Mouse (Mus musculus): ENCODE measurements around the gene Foxn3. TPM values are rescaled to one million over a fixed set of nuclear protein-coding genes. Genes with fewer than 3 reads are reported as not detected.
A peak's percentile ranks its signal among the peaks of the same experiment; 100 is the strongest.

Gene Foxn3
- polyA plus RNA-seq, 1 experiment from 2014 or later, result 75.5 TPM

GRCm38 (mm10) chr12:99570197-99570956, 7.0 kb upstream of the Foxn3 start:
- H3K4me2 ChIP-seq, result peak overlapping the region; percentile 1; the same call in 1 of the 2 replicates
- 64% methylated on average over 25 of the region's 25 CpGs for WGBS (ENCODE audit: insufficient replicate concordance)
- no peak for ATAC-seq (replicated peaks; ENCODE audit: insufficient number of reproducible peaks, low FRiP score, low TSS enrichment)

DNA sequence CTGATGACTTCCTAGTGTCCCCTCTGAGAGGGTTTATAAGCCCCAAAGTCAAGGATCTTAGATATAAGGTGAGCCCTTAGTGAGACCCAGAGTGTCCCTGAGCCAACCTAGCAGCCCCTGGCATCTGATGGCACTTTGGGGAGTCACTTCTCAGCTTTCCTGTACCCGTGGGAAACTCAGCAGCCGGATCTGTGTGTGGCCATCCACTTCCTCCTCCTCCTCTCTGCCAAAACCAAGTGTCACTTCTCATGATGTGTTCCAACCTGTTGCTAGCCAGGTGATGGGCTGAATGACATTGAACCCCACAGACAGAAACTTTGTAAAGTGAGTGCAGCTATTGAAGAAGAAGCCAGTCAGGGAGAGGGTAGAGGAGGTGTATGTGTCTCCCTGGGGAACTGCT, 2.2 kb upstream of the Foxn3 start:
- no peak for ATAC-seq (replicated peaks; ENCODE audit: insufficient number of reproducible peaks, low FRiP score, low TSS enrichment)
- H3K27me3 ChIP-seq (ENCODE audit: control insufficient read depth, insufficient read depth, low read length), result no peaks in the 10 kb centered on the region
- no peak overlapping the region for H3K9ac ChIP-seq (ENCODE audit: low read depth, low read length)
- no peak overlapping the region for H3K4me2 ChIP-seq
- peaks cover 18% of the 10 kb centered on the region for H3K4me1 ChIP-seq (ENCODE audit: control insufficient read depth, insufficient read depth, low read length)
- H3K27ac ChIP-seq (ENCODE audit: low read depth, low read length), result no peak overlapping the region
- 77% methylated on average over 2 of the region's 2 CpGs for WGBS (ENCODE audit: insufficient replicate concordance)
- H3K9me3 ChIP-seq (replicated peaks; ENCODE audit: control insufficient read depth, low read length), result no peaks in the 10 kb centered on the region
- no peak overlapping the region for H3K4me3 ChIP-seq (ENCODE audit: low read depth, low read length)
- no peaks in the 10 kb centered on the region for H3K36me3 ChIP-seq (ENCODE audit: control insufficient read depth, insufficient read depth, low read length)

More at GRCm38 (mm10) chr12:99570197-99570956, 7.0 kb upstream of the Foxn3 start:
- no peak overlapping the region for H3K27ac ChIP-seq (ENCODE audit: low read depth, low read length)
- no peaks in the 10 kb centered on the region for H3K27me3 ChIP-seq (ENCODE audit: control insufficient read depth, insufficient read depth, low read length)
- H3K9me3 ChIP-seq (replicated peaks; ENCODE audit: control insufficient read depth, low read length), result no peaks in the 10 kb centered on the region
- no peak overlapping the region for H3K9ac ChIP-seq (ENCODE audit: low read depth, low read length)
- H3K4me1 ChIP-seq (ENCODE audit: control insufficient read depth, insufficient read depth, low read length), result no peaks in the 10 kb centered on the region
- H3K36me3 ChIP-seq (ENCODE audit: control insufficient read depth, insufficient read depth, low read length), result no peaks in the 10 kb centered on the region
- no peak overlapping the region for H3K4me3 ChIP-seq (ENCODE audit: low read depth, low read length)

DNA sequence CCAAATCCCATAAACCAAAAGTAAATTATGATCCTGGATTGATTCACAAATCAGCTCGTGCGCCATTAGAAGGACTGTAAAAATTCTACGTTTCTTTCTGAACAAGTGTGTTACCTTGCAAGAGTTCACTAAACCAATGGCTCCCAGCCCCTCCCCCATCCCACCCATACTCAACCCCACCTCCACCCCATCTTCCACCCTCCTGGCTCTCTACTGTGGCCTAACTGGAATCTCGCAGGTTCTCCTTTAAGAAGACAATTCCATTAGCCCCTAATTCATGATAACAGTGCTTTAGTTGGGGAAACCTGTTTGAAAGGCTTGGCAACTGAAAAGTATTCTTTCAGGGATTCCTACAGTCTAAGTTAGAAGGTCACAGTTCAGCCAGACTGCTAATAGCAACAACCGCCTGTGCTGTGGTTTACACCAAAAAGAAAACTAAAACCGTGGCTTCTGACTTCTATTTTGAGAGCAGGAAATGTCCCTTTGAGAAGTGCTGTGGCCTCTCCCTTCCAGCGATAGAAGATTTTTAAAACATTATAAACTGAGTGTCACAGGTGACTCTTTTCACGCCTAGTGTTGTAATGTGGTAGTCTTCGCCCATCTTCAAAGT, 1.0 kb upstream of the Foxn3 start:
- Histone ChIP-seq H3K4me2 (peak overlapping the region; percentile 78), H3K4me3 (ENCODE audit: low read depth, low read length) (peak overlapping the region; percentile 75), H3K9me3 (replicated peaks; ENCODE audit: control insufficient read depth, low read length) (no peaks in the 10 kb centered on the region), H3K9ac (ENCODE audit: low read depth, low read length) (no peak overlapping the region), H3K27me3 (ENCODE audit: control insufficient read depth, insufficient read depth, low read length) (no peaks in the 10 kb centered on the region), H3K27ac (ENCODE audit: low read depth, low read length) (no peak overlapping the region), H3K36me3 (ENCODE audit: control insufficient read depth, insufficient read depth, low read length) (no peaks in the 10 kb centered on the region), H3K4me1 (ENCODE audit: control insufficient read depth, insufficient read depth, low read length) (peaks cover 20% of the 10 kb centered on the region)
- 21% methylated on average over 9 of the region's 9 CpGs for WGBS (ENCODE audit: insufficient replicate concordance)
- no peak for ATAC-seq (replicated peaks; ENCODE audit: insufficient number of reproducible peaks, low FRiP score, low TSS enrichment)

DNA sequence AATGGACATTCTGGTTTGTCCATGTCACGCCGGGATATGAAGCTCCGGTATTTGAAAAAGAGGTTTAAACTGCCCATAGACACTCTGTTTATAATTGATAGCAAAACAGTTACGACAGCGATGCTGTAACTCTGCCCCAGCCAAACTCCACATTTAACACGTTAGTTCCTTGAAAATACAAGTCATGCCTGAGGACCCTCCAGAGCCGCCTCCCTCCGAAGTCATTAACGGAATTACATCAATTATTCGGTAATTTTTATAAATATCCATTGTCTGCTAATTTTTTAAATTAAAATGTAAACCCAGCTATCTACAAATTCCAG, 554 bp downstream of the Foxn3 start:
- WGBS (ENCODE audit: insufficient replicate concordance), result 0% methylated on average over 10 of the region's 10 CpGs
- Histone ChIP-seq H3K9ac (ENCODE audit: low read depth, low read length) (peak overlapping the region; percentile 88), H3K27me3 (ENCODE audit: control insufficient read depth, insufficient read depth, low read length) (no peaks in the 10 kb centered on the region), H3K4me1 (ENCODE audit: control insufficient read depth, insufficient read depth, low read length) (peaks cover 32% of the 10 kb centered on the region), H3K4me3 (ENCODE audit: low read depth, low read length) (peak overlapping the region; percentile 75), H3K27ac (ENCODE audit: low read depth, low read length) (peak overlapping the region; percentile 70; the same call in 1 of the 2 replicates), H3K4me2 (peak overlapping the region; percentile 78), H3K9me3 (replicated peaks; ENCODE audit: control insufficient read depth, low read length) (no peaks in the 10 kb centered on the region), H3K36me3 (ENCODE audit: control insufficient read depth, insufficient read depth, low read length) (no peaks in the 10 kb centered on the region)
- no peak for ATAC-seq (replicated peaks; ENCODE audit: insufficient number of reproducible peaks, low FRiP score, low TSS enrichment)

- H3K4me2 ChIP-seq, result peak overlapping the region; percentile 78
- under 1% methylated on average over 24 of the region's 24 CpGs for whole genome bisulfite sequencing (ENCODE audit: insufficient replicate concordance)
- H3K27me3 ChIP-seq (ENCODE audit: control insufficient read depth, insufficient read depth, low read length), result no peaks in the 10 kb centered on the region
- peaks cover 35% of the 10 kb centered on the region for H3K4me1 ChIP-seq (ENCODE audit: control insufficient read depth, insufficient read depth, low read length)
- H3K4me3 ChIP-seq (ENCODE audit: low read depth, low read length), result peak overlapping the region; percentile 75
- ATAC-seq (replicated peaks; ENCODE audit: insufficient number of reproducible peaks, low FRiP score, low TSS enrichment), result peak; percentile 40; the same call in 1 of the 2 replicates
- H3K36me3 ChIP-seq (ENCODE audit: control insufficient read depth, insufficient read depth, low read length), result no peaks in the 10 kb centered on the region
- H3K9me3 ChIP-seq (replicated peaks; ENCODE audit: control insufficient read depth, low read length), result no peaks in the 10 kb centered on the region
- peak overlapping the region; percentile 88 for H3K9ac ChIP-seq (ENCODE audit: low read depth, low read length)
- peak overlapping the region; percentile 70 for H3K27ac ChIP-seq (ENCODE audit: low read depth, low read length)
Observed at GRCm38 (mm10) chr12:99562073-99562866, 1.1 kb downstream of the Foxn3 start.

- Histone ChIP-seq H3K4me1 (ENCODE audit: control insufficient read depth, insufficient read depth, low read length) (peaks cover 35% of the 10 kb centered on the region), H3K4me3 (ENCODE audit: low read depth, low read length) (no peak overlapping the region), H3K4me2 (peak overlapping the region; percentile 78), H3K9me3 (replicated peaks; ENCODE audit: control insufficient read depth, low read length) (no peaks in the 10 kb centered on the region), H3K27me3 (ENCODE audit: control insufficient read depth, insufficient read depth, low read length) (no peaks in the 10 kb centered on the region), H3K36me3 (ENCODE audit: control insufficient read depth, insufficient read depth, low read length) (no peaks in the 10 kb centered on the region), H3K9ac (ENCODE audit: low read depth, low read length) (no peak overlapping the region), H3K27ac (ENCODE audit: low read depth, low read length) (peak overlapping the region; percentile 70; the same call in 1 of the 2 replicates)
- no peak for ATAC-seq (replicated peaks; ENCODE audit: insufficient number of reproducible peaks, low FRiP score, low TSS enrichment)
- WGBS (ENCODE audit: insufficient replicate concordance), result 30% methylated on average over 3 of the region's 3 CpGs
Observed at GRCm38 (mm10) chr12:99561333-99561766, 2.0 kb downstream of the Foxn3 start.

DNA sequence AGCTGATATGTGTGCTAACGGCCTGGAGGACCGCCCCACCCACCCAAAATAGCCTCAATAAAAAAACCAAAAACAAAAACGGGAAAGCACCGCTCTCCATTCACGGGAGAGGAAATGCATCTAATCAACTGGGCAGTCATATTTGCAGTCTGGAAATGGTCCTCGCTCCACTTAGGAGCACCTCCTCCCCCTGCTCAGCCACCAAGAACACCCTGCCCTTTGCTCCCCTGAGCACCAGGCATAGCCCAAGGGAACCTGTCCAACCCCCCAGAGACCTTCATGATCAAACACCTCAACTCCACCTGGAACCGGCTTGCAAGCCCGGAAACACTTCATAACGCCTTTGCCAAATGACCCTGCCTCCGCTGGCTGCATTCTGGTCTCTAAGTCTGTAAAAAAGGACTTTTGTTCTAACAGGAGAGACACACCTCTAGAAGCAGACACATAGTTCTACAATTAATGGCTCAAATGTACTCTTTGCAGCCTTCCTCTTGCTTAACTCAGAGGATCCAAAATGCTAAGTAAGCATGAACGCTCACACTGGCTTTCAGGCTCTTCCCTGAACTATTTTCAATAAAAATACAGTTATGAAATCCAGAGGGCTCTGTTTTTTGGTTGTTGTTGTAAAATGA, 2.6 kb downstream of the Foxn3 start:
- no peak for ATAC-seq (replicated peaks; ENCODE audit: insufficient number of reproducible peaks, low FRiP score, low TSS enrichment)
- WGBS (ENCODE audit: insufficient replicate concordance), result 49% methylated on average over 11 of the region's 11 CpGs
- 0 out of 2 replicates have a peak overlapping the region, but pooled peaks have one; percentile 28 for H3K9ac ChIP-seq (ENCODE audit: low read depth, low read length)

DNA sequence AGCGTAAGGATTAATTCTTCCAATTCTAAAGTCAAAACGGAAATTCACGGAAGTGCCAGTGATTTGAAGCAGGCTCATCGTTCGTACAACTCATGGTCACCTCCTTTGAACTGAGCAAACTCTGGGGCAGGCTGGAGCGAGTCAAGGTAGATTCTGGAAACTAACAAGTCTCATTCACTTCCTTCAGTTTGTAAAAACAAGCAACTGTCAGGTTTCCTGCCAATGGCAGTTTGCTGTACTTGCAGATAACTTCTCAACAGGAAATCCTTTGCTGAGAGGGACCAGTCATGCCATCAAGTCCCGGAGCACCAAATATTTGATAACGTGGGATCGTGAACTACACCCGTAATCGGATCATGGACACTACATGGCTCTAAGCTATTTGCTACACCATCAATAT, 3.9 kb downstream of the Foxn3 start:
- Histone ChIP-seq H3K9ac (ENCODE audit: low read depth, low read length) (no peak overlapping the region), H3K4me2 (no peak overlapping the region), H3K27ac (ENCODE audit: low read depth, low read length) (no peak overlapping the region), H3K27me3 (ENCODE audit: control insufficient read depth, insufficient read depth, low read length) (no peaks in the 10 kb centered on the region), H3K36me3 (ENCODE audit: control insufficient read depth, insufficient read depth, low read length) (no peaks in the 10 kb centered on the region), H3K4me1 (ENCODE audit: control insufficient read depth, insufficient read depth, low read length) (peaks cover 32% of the 10 kb centered on the region), H3K4me3 (ENCODE audit: low read depth, low read length) (no peak overlapping the region), H3K9me3 (replicated peaks; ENCODE audit: control insufficient read depth, low read length) (no peaks in the 10 kb centered on the region)
- no peak for ATAC-seq (replicated peaks; ENCODE audit: insufficient number of reproducible peaks, low FRiP score, low TSS enrichment)
- WGBS (ENCODE audit: insufficient replicate concordance), result 43% methylated on average over 11 of the region's 11 CpGs

More for the DNA sequence above, 2.6 kb downstream of the Foxn3 start:
- no peaks in the 10 kb centered on the region for H3K27me3 ChIP-seq (ENCODE audit: control insufficient read depth, insufficient read depth, low read length)
- H3K9me3 ChIP-seq (replicated peaks; ENCODE audit: control insufficient read depth, low read length), result no peaks in the 10 kb centered on the region
- no peak overlapping the region for H3K4me3 ChIP-seq (ENCODE audit: low read depth, low read length)
- peaks cover 35% of the 10 kb centered on the region for H3K4me1 ChIP-seq (ENCODE audit: control insufficient read depth, insufficient read depth, low read length)
- H3K4me2 ChIP-seq, result peak overlapping the region; percentile 78
- 0 out of 2 replicates have a peak overlapping the region, but pooled peaks have one; percentile 6 for H3K27ac ChIP-seq (ENCODE audit: low read depth, low read length)
- H3K36me3 ChIP-seq (ENCODE audit: control insufficient read depth, insufficient read depth, low read length), result no peaks in the 10 kb centered on the region
